Mouse (Mus musculus): ENCODE results near the gene Igsf9.

- TF ChIP-seq CTCF (IDR thresholded peaks at IDR 0.05; ENCODE audit: low read depth): no peak
- TF ChIP-seq EP300 (IDR thresholded peaks at IDR 0.05; ENCODE audit: low read depth): no peak
These were observed 30.6 kb upstream of the Igsf9 start for GRCm38 (mm10) chr1:172450848-172451470.
